ENCODE assay signal across 22 mouse cellular contexts in the genomic region with DNA sequence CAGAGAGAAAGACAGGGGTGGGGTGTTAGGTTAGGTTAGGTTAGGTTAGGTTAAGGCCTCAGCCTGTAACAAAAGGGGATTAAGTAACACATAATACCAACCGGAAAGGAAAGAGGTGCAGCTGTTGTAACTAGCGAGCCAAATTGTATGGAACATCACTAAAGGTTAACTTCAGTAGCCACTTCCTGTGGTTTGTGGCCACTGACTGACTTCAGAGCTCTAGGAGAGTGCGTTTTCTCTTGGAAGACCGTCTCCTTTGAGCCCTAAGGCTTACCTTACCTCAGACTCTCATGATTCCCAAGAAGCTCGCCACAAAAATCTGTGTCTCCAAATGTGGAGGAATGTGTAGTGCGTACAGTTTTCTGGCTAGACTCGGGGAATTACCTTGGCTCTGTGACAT.
DNase-seq lines count a peak whose midpoint lies in the region; ATAC-seq and TF ChIP-seq lines count a peak whose summit lies in the region.
"Had no signal": no experiment of that assay in that cellular context is flagged by ENCODE, and none has a peak within 500 bp of the region (broad histone marks: within the 10 kb centered on the region; RNA-seq: fewer than 3 reads in every experiment).

No protein-coding gene starts in this region.

- ATAC-seq in common myeloid progenitor, adult 5-6 weeks (replicated peaks; ENCODE audit: low read depth, poor library complexity, severe bottlenecking), result peak; percentile 72
- ATAC-seq: forebrain, embryonic 15.5 days; midbrain, embryonic 16.5 days had no signal

- H3K27me3 ChIP-seq in thymus, adult 2 months (ENCODE audit: control insufficient read depth, insufficient read depth, low read length), result no peaks in the 10 kb centered on the region
- H3K27me3 ChIP-seq in limb, embryonic 10.5 days (ENCODE audit: low read depth, poor library complexity, severe bottlenecking), result no peaks in the 10 kb centered on the region
- H3K27me3 ChIP-seq: forebrain, embryonic 15.5 days; hindbrain, embryonic 15.5 days; liver, embryonic 15.5 days had no signal

- H3K4me1 ChIP-seq in thymus, adult 2 months (replicated peaks; ENCODE audit: control insufficient read depth, insufficient read depth, low read length), result peaks cover 28% of the 10 kb centered on the region
- peaks cover 48% of the 10 kb centered on the region for H3K4me1 ChIP-seq in limb, embryonic 10.5 days
- H3K4me1 ChIP-seq: forebrain, embryonic 15.5 days; heart, embryonic 10.5 days; hindbrain, embryonic 15.5 days; liver, embryonic 15.5 days; megakaryocyte, embryonic 14.5 days had no signal

- H3K36me3 ChIP-seq in thymus, adult 2 months (ENCODE audit: control insufficient read depth, insufficient read depth, low read length), result no peaks in the 10 kb centered on the region
- H3K36me3 ChIP-seq in limb, embryonic 10.5 days, result no peaks in the 10 kb centered on the region; the same call in 1 of the 2 replicates
- H3K36me3 ChIP-seq: forebrain, embryonic 15.5 days; heart, embryonic 10.5 days; hindbrain, embryonic 15.5 days; liver, embryonic 15.5 days had no signal

- H3K27ac ChIP-seq in thymus, adult 2 months (ENCODE audit: control insufficient read depth, insufficient read depth, low read length), result peak overlapping the region; percentile 26; the same call in 1 of the 2 replicates
- peak overlapping the region; percentile 75; the same call in 1 of the 2 replicates for H3K27ac ChIP-seq in limb, embryonic 10.5 days
- H3K27ac ChIP-seq: forebrain, embryonic 15.5 days; heart, embryonic 10.5 days; hindbrain, embryonic 15.5 days; liver, embryonic 15.5 days; stomach, postnatal 0 days had no signal

- DNase-seq in thymus, adult 2 months, result peak; percentile 35
- DNase-seq in thymus, postnatal 4 days, result no peak
- DNase-seq in limb, embryonic 10.5 days (ENCODE audit: low spot score), result no peak
- no peak for DNase-seq in layer of hippocampus, postnatal 10 days (ENCODE audit: low spot score in 2 of 2)
- no peak for DNase-seq in layer of hippocampus, postnatal 14 days (ENCODE audit: low spot score in 2 of 2)
- DNase-seq in heart, postnatal 10 days, result no peak
- DNase-seq: adrenal gland, postnatal 14 days; B cell, adult 2 months; cerebellum, adult 11 months; cerebellum, postnatal 14 days; gastrocnemius, postnatal 36 days; heart, postnatal 14 days; kidney, adult 11 months; layer of hippocampus, postnatal 36 days had no signal

- H3K9me3 ChIP-seq in limb, embryonic 10.5 days (replicated peaks), result no peaks in the 10 kb centered on the region
- H3K9me3 ChIP-seq: forebrain, embryonic 15.5 days; heart, embryonic 10.5 days; hindbrain, embryonic 15.5 days; liver, embryonic 15.5 days; megakaryocyte, embryonic 14.5 days had no signal

- no peak for TF ChIP-seq POLR2A in thymus, adult 2 months (IDR thresholded peaks at IDR 0.05; ENCODE audit: control insufficient read depth, extremely low read depth, insufficient read depth, low read length, poor library complexity)

- TF ChIP-seq CTCF in thymus, adult 2 months (IDR thresholded peaks at IDR 0.05; ENCODE audit: borderline replicate concordance, control insufficient read depth, extremely low read depth, insufficient read depth, low read length, poor library complexity), result no peak

- H3K4me3 ChIP-seq in thymus, adult 2 months (ENCODE audit: control insufficient read depth, insufficient read depth, low read length), result no peak overlapping the region
- H3K4me3 ChIP-seq in limb, embryonic 10.5 days, result no peak overlapping the region
- H3K4me3 ChIP-seq: forebrain, embryonic 15.5 days; heart, embryonic 10.5 days; hindbrain, embryonic 15.5 days; liver, embryonic 15.5 days; megakaryocyte, embryonic 14.5 days had no signal

- intact Hi-C loops in heart, postnatal 10 days (cut with DNase I), result no loop called here

- WGBS in thymus, adult 2 months, result 12% methylated on average over 7 of the region's 7 CpGs
- WGBS in limb, embryonic 10.5 days, result 88% methylated on average over 7 of the region's 7 CpGs
